Mouse (Mus musculus): ENCODE results near the gene Smarcd1. TPM values are rescaled to one million over a fixed set of nuclear protein-coding genes. Genes with fewer than 3 reads are reported as not detected.

Gene Smarcd1
- polyA plus RNA-seq, 1 experiment from 2014 or later, result 141 TPM

Other genes with a start within 250 kb of the Smarcd1 start
- 12.9 and 15.8 TPM in 2 replicates for gene Nckap5l, start 244.4 kb upstream of the Smarcd1 start, polyA plus RNA-seq (2016; fragmentation: Nextera tagmentation; extraction: Ambion mirVana)
- 19.9 and 20.1 TPM in 2 replicates for gene Bcdin3d, start 227.4 kb upstream of the Smarcd1 start, polyA plus RNA-seq (2016; fragmentation: Nextera tagmentation; extraction: Ambion mirVana)
- gene Faim2, start 174.0 kb upstream of the Smarcd1 start, polyA plus RNA-seq (2016; fragmentation: Nextera tagmentation; extraction: Ambion mirVana), result 2.0 and 3.1 TPM in 2 replicates
- gene Aqp2, start 123.1 kb upstream of the Smarcd1 start, polyA plus RNA-seq (2016; fragmentation: Nextera tagmentation; extraction: Ambion mirVana), result not detected in 2 replicates
- 0.50 and 1.0 TPM in 2 replicates for gene Aqp5, start 111.3 kb upstream of the Smarcd1 start, polyA plus RNA-seq (2016; fragmentation: Nextera tagmentation; extraction: Ambion mirVana)
- 0.20 TPM in 1 of 2 replicates, not detected in the other for gene Aqp6, start 100.7 kb upstream of the Smarcd1 start, polyA plus RNA-seq (2016; fragmentation: Nextera tagmentation; extraction: Ambion mirVana)
- gene Racgap1, start 50.5 kb upstream of the Smarcd1 start, polyA plus RNA-seq (2016; fragmentation: Nextera tagmentation; extraction: Ambion mirVana), result 223 TPM in 2 replicates
- 36.0 and 43.7 TPM in 2 replicates for gene Asic1, start 31.8 kb upstream of the Smarcd1 start, polyA plus RNA-seq (2016; fragmentation: Nextera tagmentation; extraction: Ambion mirVana)
- not detected in 2 replicates for gene Gm17349, start 3.4 kb downstream of the Smarcd1 start, polyA plus RNA-seq (2016; fragmentation: Nextera tagmentation; extraction: Ambion mirVana)
- 0.75 and 0.96 TPM in 2 replicates for gene Gpd1, start 15.4 kb downstream of the Smarcd1 start, polyA plus RNA-seq (2016; fragmentation: Nextera tagmentation; extraction: Ambion mirVana)
- 156 and 164 TPM in 2 replicates for gene Cox14, start 23.5 kb downstream of the Smarcd1 start, polyA plus RNA-seq (2016; fragmentation: Nextera tagmentation; extraction: Ambion mirVana)
- 57.4 and 59.6 TPM in 2 replicates for gene Cers5, start 70.8 kb downstream of the Smarcd1 start, polyA plus RNA-seq (2016; fragmentation: Nextera tagmentation; extraction: Ambion mirVana)
- gene Lima1, start 173.3 kb downstream of the Smarcd1 start, polyA plus RNA-seq (2016; fragmentation: Nextera tagmentation; extraction: Ambion mirVana), result 25.3 and 27.5 TPM in 2 replicates